Mouse (Mus musculus): ENCODE measurements around the gene Ankrd23.

GRCm38 (mm10) chr1:36493299-36493698, 43.4 kb downstream of the Ankrd23 start:
- TF ChIP-seq CTCF (IDR thresholded peaks at IDR 0.05; ENCODE audit: low read depth) (no peak), EP300 (IDR thresholded peaks at IDR 0.05; ENCODE audit: low read depth) (no peak)
